Mouse (Mus musculus) G1E (cell line): ENCODE measurements around the gene Mypn.

Experiments
- CTCF ChIP-seq: IDR thresholded peaks from 2 replicates; pipeline ENCODE4 v1.5.1; 2012; ENCODE audit warnings: low read depth, low read length, inconsistent platforms, mixed read lengths
- GATA2 ChIP-seq: IDR thresholded peaks from 2 replicates; pipeline ENCODE4 v1.6.1; 2012; ENCODE audit warnings: low read depth, low read length, inconsistent platforms, borderline replicate concordance
- TAL1 ChIP-seq: conservative IDR thresholded peaks from 2 replicates; pipeline ENCODE4 v1.6.1; 2012; ENCODE audit warnings: low read depth, low read length, inconsistent platforms, mixed read lengths

GRCm38 (mm10) chr10:63136436-63136835 is 67.3 kb downstream of the Mypn start:
- TF ChIP-seq CTCF (no peak), TAL1 (no peak), GATA2 (no peak)
